ENCODE assay signal across 21 mouse cellular contexts in the genomic region with DNA sequence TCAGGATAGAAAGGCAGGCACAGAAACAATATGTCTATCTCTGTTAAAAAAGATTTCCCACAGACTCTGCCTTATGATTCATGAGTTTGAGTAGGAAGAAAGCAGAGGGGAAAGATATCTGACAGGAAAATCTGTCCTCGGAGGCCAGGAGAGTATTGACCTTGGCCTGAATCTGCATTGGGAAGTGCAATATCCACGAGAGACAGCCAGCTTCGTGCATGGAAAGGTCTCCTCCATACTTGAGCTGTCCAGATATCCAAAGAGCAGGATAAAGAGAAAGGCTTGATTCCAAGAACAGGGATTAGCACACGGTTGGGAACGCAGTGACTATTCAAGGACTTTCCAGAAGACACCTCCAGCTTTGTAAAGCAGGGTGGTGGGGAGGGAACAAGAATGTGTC. TPM values are rescaled to one million over a fixed set of nuclear protein-coding genes. Genes with fewer than 3 reads are reported as not detected.
A peak's percentile ranks its signal among the peaks of the same experiment; 100 is the strongest.
DNase-seq lines count a peak whose midpoint lies in the region; ATAC-seq and TF ChIP-seq lines count a peak whose summit lies in the region.
"Had no signal": no experiment of that assay in that cellular context is flagged by ENCODE, and none has a peak within 500 bp of the region (broad histone marks: within the 10 kb centered on the region; RNA-seq: fewer than 3 reads in every experiment).

No protein-coding gene starts in this region.

- no peaks in the 10 kb centered on the region; the same call in 1 of the 2 replicates for H3K36me3 ChIP-seq in kidney, adult 2 months (ENCODE audit: control insufficient read depth, insufficient read depth, low read length)
- H3K36me3 ChIP-seq in kidney, embryonic 14.5 days (ENCODE audit: control insufficient read depth, insufficient read depth, low read length): peaks cover 13% of the 10 kb centered on the region; the same call in 1 of the 2 replicates
- H3K36me3 ChIP-seq in intestine, embryonic 14.5 days (ENCODE audit: control insufficient read depth, insufficient read depth, low read length): peaks cover 41% of the 10 kb centered on the region
- peaks cover 5% of the 10 kb centered on the region; the same call in 1 of the 2 replicates for H3K36me3 ChIP-seq in stomach, embryonic 16.5 days (ENCODE audit: control insufficient read depth, insufficient read depth, low read length)
- H3K36me3 ChIP-seq: forebrain, embryonic 15.5 days; limb, embryonic 10.5 days; neural tube, embryonic 12.5 days had no signal

- 0 out of 2 replicates have a peak, but pooled peaks cover 2% of the 10 kb centered on the region for H3K4me1 ChIP-seq in kidney, adult 2 months (ENCODE audit: control insufficient read depth, insufficient read depth, low read length)
- 0 out of 2 replicates have a peak, but pooled peaks cover 5% of the 10 kb centered on the region for H3K4me1 ChIP-seq in kidney, embryonic 14.5 days (ENCODE audit: control insufficient read depth, insufficient read depth, low read length)
- peaks cover 15% of the 10 kb centered on the region for H3K4me1 ChIP-seq in intestine, embryonic 14.5 days (replicated peaks; ENCODE audit: control insufficient read depth, insufficient read depth, low read length)
- H3K4me1 ChIP-seq in stomach, embryonic 16.5 days (ENCODE audit: control insufficient read depth, insufficient read depth, low read length): peaks cover 27% of the 10 kb centered on the region
- H3K4me1 ChIP-seq: forebrain, embryonic 15.5 days; limb, embryonic 10.5 days; neural tube, embryonic 12.5 days had no signal

- no peak overlapping the region for H3K4me2 ChIP-seq in kidney, embryonic 14.5 days (replicated peaks; ENCODE audit: low read depth, low read length)
- H3K4me2 ChIP-seq in intestine, embryonic 14.5 days (ENCODE audit: low read length): no peak overlapping the region
- no peak overlapping the region for H3K4me2 ChIP-seq in stomach, embryonic 16.5 days (ENCODE audit: low read depth, low read length)
- H3K4me2 ChIP-seq: forebrain, embryonic 15.5 days; hindbrain, embryonic 14.5 days; liver, embryonic 11.5 days; midbrain, embryonic 11.5 days; neural tube, embryonic 12.5 days had no signal

- H3K9ac ChIP-seq in kidney, embryonic 14.5 days (ENCODE audit: low read depth, low read length): no peak overlapping the region
- no peak overlapping the region for H3K9ac ChIP-seq in intestine, embryonic 14.5 days (ENCODE audit: low read length)
- H3K9ac ChIP-seq in stomach, embryonic 16.5 days (ENCODE audit: low read length): no peak overlapping the region
- H3K9ac ChIP-seq: forebrain, embryonic 15.5 days; hindbrain, embryonic 14.5 days; neural tube, embryonic 12.5 days had no signal

- peak overlapping the region; percentile 65 for H3K27ac ChIP-seq in kidney, adult 2 months (ENCODE audit: insufficient read depth, low read depth, low read length)
- no peak overlapping the region for H3K27ac ChIP-seq in kidney, embryonic 14.5 days (ENCODE audit: low read depth, low read length)
- peak overlapping the region; percentile 71 for H3K27ac ChIP-seq in intestine, embryonic 14.5 days (ENCODE audit: low read depth)
- H3K27ac ChIP-seq in stomach, embryonic 16.5 days (ENCODE audit: low read length): peak overlapping the region; percentile 81
- H3K27ac ChIP-seq: forebrain, embryonic 15.5 days; hindbrain, embryonic 14.5 days; limb, embryonic 10.5 days; neural tube, embryonic 12.5 days had no signal

- 70% methylated on average over 5 of the region's 5 CpGs for WGBS in kidney, adult 2 months
- WGBS in kidney, embryonic 14.5 days: 74% methylated on average over 5 of the region's 5 CpGs
- 65% methylated on average over 5 of the region's 5 CpGs for WGBS in intestine, embryonic 14.5 days
- 46% methylated on average over 5 of the region's 5 CpGs for whole genome bisulfite sequencing in stomach, embryonic 16.5 days

- no peaks in the 10 kb centered on the region for H3K9me3 ChIP-seq in kidney, embryonic 14.5 days (ENCODE audit: control insufficient read depth, low read length)
- H3K9me3 ChIP-seq in intestine, embryonic 14.5 days (ENCODE audit: control insufficient read depth, low read length): no peaks in the 10 kb centered on the region
- H3K9me3 ChIP-seq in stomach, embryonic 16.5 days (replicated peaks; ENCODE audit: control insufficient read depth, low read length): 0 out of 2 replicates have a peak, but pooled peaks cover 5% of the 10 kb centered on the region
- H3K9me3 ChIP-seq: forebrain, embryonic 15.5 days; limb, embryonic 10.5 days; neural tube, embryonic 12.5 days had no signal

- no peaks in the 10 kb centered on the region for H3K27me3 ChIP-seq in kidney, adult 2 months (replicated peaks; ENCODE audit: control insufficient read depth, insufficient read depth, low read length)
- H3K27me3 ChIP-seq in kidney, embryonic 14.5 days (ENCODE audit: control insufficient read depth, insufficient read depth, low read length): no peaks in the 10 kb centered on the region
- H3K27me3 ChIP-seq in intestine, embryonic 14.5 days (replicated peaks; ENCODE audit: control insufficient read depth, insufficient read depth, low read length): no peaks in the 10 kb centered on the region
- no peaks in the 10 kb centered on the region for H3K27me3 ChIP-seq in stomach, embryonic 16.5 days (ENCODE audit: control insufficient read depth, insufficient read depth, low read length)
- H3K27me3 ChIP-seq: forebrain, embryonic 15.5 days; neural tube, embryonic 12.5 days had no signal

- no peak for TF ChIP-seq CTCF in kidney, adult 2 months (conservative IDR thresholded peaks at IDR 0.05; ENCODE audit: insufficient read depth, insufficient read length, low read depth, low read length)

- DNase-seq in frontal cortex, adult 2 months (ENCODE audit: extremely low spot score in 1 of 2, low spot score in 1 of 2): no peak
- DNase-seq in kidney, adult 2 months: no peak
- DNase-seq in intestine, embryonic 14.5 days (ENCODE audit: low spot score): no peak
- no peak for DNase-seq in gastrocnemius, postnatal 25 days
- DNase-seq: B cell, adult 2 months; cerebellum, postnatal 14 days; heart, adult 11 months; kidney, adult 9 months; lung, adult 2 months; lung, postnatal 36 days; thymus, adult 18-20 months had no signal

- no peak for TF ChIP-seq POLR2A in kidney, adult 2 months (IDR thresholded peaks at IDR 0.05; ENCODE audit: low read depth, low read length)

- ATAC-seq in frontal cortex, adult (ENCODE audit: low TSS enrichment): peak; percentile 39
- ATAC-seq in kidney, embryonic 14.5 days (ENCODE audit: low FRiP score, low TSS enrichment): no peak
- ATAC-seq in intestine, embryonic 14.5 days (replicated peaks; ENCODE audit: low FRiP score, low TSS enrichment, low read depth): no peak
- no peak for ATAC-seq in stomach, embryonic 16.5 days (ENCODE audit: insufficient read depth, low FRiP score)
- ATAC-seq: forebrain, embryonic 15.5 days had no signal

- H3K4me3 ChIP-seq in kidney, adult 2 months (ENCODE audit: insufficient read depth, low read depth, low read length): no peak overlapping the region
- no peak overlapping the region for H3K4me3 ChIP-seq in kidney, embryonic 14.5 days (ENCODE audit: low read length)
- no peak overlapping the region for H3K4me3 ChIP-seq in intestine, embryonic 14.5 days (ENCODE audit: low read depth, low read length)
- H3K4me3 ChIP-seq in stomach, embryonic 16.5 days (replicated peaks; ENCODE audit: low read length): no peak overlapping the region
- H3K4me3 ChIP-seq: erythroblast, embryonic 14.5 days; forebrain, embryonic 15.5 days; limb, embryonic 10.5 days; neural tube, embryonic 12.5 days had no signal

RNA-seq across cellular contexts. Expression of a gene that starts 43.2 kb away (rescaled TPM):
- 73.6 and 80.4 TPM in 2 replicates for polyA plus RNA-seq in frontal cortex, adult 2 months (2012; rRNA removed)
- polyA plus RNA-seq in kidney, adult 2 months (2012; rRNA removed): 45.3 and 48.1 TPM in 2 replicates
- polyA plus RNA-seq in kidney, embryonic 14.5 days (2014; fragmentation: Nextera tagmentation; extraction: Ambion mirVana): 74.1 and 87.6 TPM in 2 replicates
- 60.5 and 70.1 TPM in 2 replicates for polyA plus RNA-seq in intestine, embryonic 14.5 days (2014; fragmentation: Nextera tagmentation; extraction: Ambion mirVana)
- 91.2 and 98.1 TPM in 2 replicates for polyA plus RNA-seq in stomach, embryonic 16.5 days (2015; fragmentation: Nextera tagmentation; extraction: Ambion mirVana)
- 1 to 10 TPM; 1.7 to 5.9 TPM for total RNA-seq in gastrocnemius, postnatal 25 days (2021)
- polyA plus RNA-seq: erythroblast, embryonic 14.5 days had no signal

RNA-seq across cellular contexts. Expression of a gene that starts 55.0 kb away (rescaled TPM):
- 22.3 and 23.8 TPM in 2 replicates for polyA plus RNA-seq in frontal cortex, adult 2 months (2012; rRNA removed)
- 4.0 and 5.0 TPM in 2 replicates for polyA plus RNA-seq in kidney, adult 2 months (2012; rRNA removed)
- polyA plus RNA-seq in kidney, embryonic 14.5 days (2014; fragmentation: Nextera tagmentation; extraction: Ambion mirVana): 21.0 and 34.1 TPM in 2 replicates
- 24.0 and 28.3 TPM in 2 replicates for polyA plus RNA-seq in intestine, embryonic 14.5 days (2014; fragmentation: Nextera tagmentation; extraction: Ambion mirVana)
- 28.9 and 29.1 TPM in 2 replicates for polyA plus RNA-seq in stomach, embryonic 16.5 days (2015; fragmentation: Nextera tagmentation; extraction: Ambion mirVana)
- total RNA-seq in gastrocnemius, postnatal 25 days (2021): 10 to 100 TPM; 12.4 to 12.9 TPM

RNA-seq across cellular contexts. Expression of a gene that starts 55.1 kb away (rescaled TPM):
- 34.4 and 36.7 TPM in 2 replicates for polyA plus RNA-seq in frontal cortex, adult 2 months (2012; rRNA removed)
- polyA plus RNA-seq in kidney, adult 2 months (2012; rRNA removed): 33.4 and 35.1 TPM in 2 replicates
- polyA plus RNA-seq in kidney, embryonic 14.5 days (2014; fragmentation: Nextera tagmentation; extraction: Ambion mirVana): 6.7 and 13.6 TPM in 2 replicates
- 12.6 and 13.4 TPM in 2 replicates for polyA plus RNA-seq in intestine, embryonic 14.5 days (2014; fragmentation: Nextera tagmentation; extraction: Ambion mirVana)
- 9.5 and 10.2 TPM in 2 replicates for polyA plus RNA-seq in stomach, embryonic 16.5 days (2015; fragmentation: Nextera tagmentation; extraction: Ambion mirVana)
- total RNA-seq in gastrocnemius, postnatal 25 days (2021): 10 to 100 TPM; 10.2 to 10.5 TPM
